Mouse (Mus musculus) MEL (cell line): ENCODE data around the gene Atp8a1.

Source experiments
- CTCF ChIP-seq, 3 experiments: IDR thresholded peaks in 2 of 3; conservative IDR thresholded peaks in 1 of 3; 2 replicates each; pipeline ENCODE4 v1.5.1; 2011 to 2012; ENCODE audit warnings: low read length in 3 of 3, low read depth in 2 of 3, mild to moderate bottlenecking in 2 of 3, improper control_type of control experiment in 1 of 3, inconsistent platforms in 1 of 3, mixed read lengths in 1 of 3, moderate library complexity in 1 of 3; ENCODE audit not compliant: control insufficient read depth in 1 of 3, insufficient read depth in 1 of 3, poor library complexity in 1 of 3, severe bottlenecking in 1 of 3
- GABPA ChIP-seq: IDR thresholded peaks from 2 replicates; pipeline ENCODE4 v1.6.1; 2012; ENCODE audit warnings: low read depth, mild to moderate bottlenecking, inconsistent platforms, low read length, improper control_type of control experiment, moderate library complexity
- MYC ChIP-seq: IDR thresholded peaks from 2 replicates; pipeline ENCODE4 v1.6.1; 2011; ENCODE audit warnings: low read depth, mild to moderate bottlenecking, low read length, improper control_type of control experiment, moderate library complexity
- POLR2A ChIP-seq, 2 experiments: IDR thresholded peaks; 2 replicates each; pipeline ENCODE4 v1.6.1; 2011 to 2012; ENCODE audit warnings: low read length in 2 of 2, mild to moderate bottlenecking in 2 of 2, control low read depth in 1 of 2, improper control_type of control experiment in 1 of 2, low read depth in 1 of 2, moderate library complexity in 1 of 2; ENCODE audit not compliant: control insufficient read depth in 1 of 2, insufficient read depth in 1 of 2, poor library complexity in 1 of 2
- POLR2AphosphoS2 ChIP-seq: IDR thresholded peaks from 2 replicates; pipeline ENCODE4 v1.6.1; 2011; ENCODE audit warnings: low read length, improper control_type of control experiment
- ZC3H11A ChIP-seq: IDR thresholded peaks from 2 replicates; pipeline ENCODE4 v1.6.1; 2012; ENCODE audit warnings: low read depth, mild to moderate bottlenecking, inconsistent platforms, low read length, improper control_type of control experiment

- TF ChIP-seq GABPA (no peak), ZC3H11A (no peak), MYC (no peak), POLR2AphosphoS2 (no peak), POLR2A (IDR thresholded peaks at IDR 0.05; ENCODE audit: control insufficient read depth in 1 of 2, insufficient read depth in 1 of 2, low read depth in 1 of 2, low read length in 2 of 2, poor library complexity in 1 of 2) (no peak), CTCF (IDR thresholded peaks at IDR 0.05 in 2 of 3, conservative IDR thresholded peaks at IDR 0.05 in 1 of 3; ENCODE audit: control insufficient read depth in 1 of 3, insufficient read depth in 1 of 3, low read depth in 2 of 3, low read length in 3 of 3, poor library complexity in 1 of 3, severe bottlenecking in 1 of 3) (no peak)
Observed at GRCm38 (mm10) chr5:67653543-67653942, 193.7 kb downstream of the Atp8a1 start.
